Mouse (Mus musculus) small intestine, adult 2 months (tissue): Measurements from ENCODE around the gene Serpina1b. TPM values are rescaled to one million over a fixed set of nuclear protein-coding genes. Genes with fewer than 3 reads are reported as not detected.
"Not testable (repeated sequence)": the region's sequence is repeated elsewhere in the genome, so short reads cannot be mapped to it uniquely, and the experiment has no call there.

ENCODE experiments used
- H3K27ac ChIP-seq: fragments of 200-500 bp; 2 replicates; pipeline ENCODE4 v1.5.1; 2012; ENCODE audit warnings: low read depth, low read length, control low read depth, inconsistent platforms; ENCODE audit not compliant: insufficient read depth
- H3K27me3 ChIP-seq: fragments of 200-500 bp; 2 replicates; pipeline ENCODE4 v1.6.1; 2012; ENCODE audit warnings: mild to moderate bottlenecking, moderate library complexity, low read length, inconsistent platforms; ENCODE audit not compliant: control insufficient read depth, insufficient read depth
- H3K36me3 ChIP-seq: fragments of 200-500 bp; 2 replicates; pipeline ENCODE4 v1.6.1; 2012; ENCODE audit warnings: mild to moderate bottlenecking, low read length, control low read depth, inconsistent platforms; ENCODE audit not compliant: control insufficient read depth, insufficient read depth
- H3K4me1 ChIP-seq: fragments of 200-500 bp; 2 replicates; pipeline ENCODE4 v1.6.1; 2012; ENCODE audit warnings: low read length, inconsistent platforms, mixed read lengths; ENCODE audit not compliant: control insufficient read depth, insufficient read depth, insufficient read length
- H3K4me3 ChIP-seq: fragments of 200-500 bp; 2 replicates; pipeline ENCODE4 v1.5.1; 2012; ENCODE audit warnings: low read depth, mild to moderate bottlenecking, control low read depth, inconsistent platforms, low read length, moderate library complexity
- CTCF ChIP-seq: fragments of 200-500 bp; IDR thresholded peaks from 2 replicates; pipeline ENCODE4 v1.5.1; 2012; ENCODE audit warnings: low read depth, mild to moderate bottlenecking, control low read depth, inconsistent platforms, low read length, moderate library complexity, mixed read lengths; ENCODE audit not compliant: insufficient replicate concordance, insufficient read length; ENCODE audit errors: extremely low read depth
- POLR2A ChIP-seq: fragments of 200-500 bp; IDR thresholded peaks from 2 replicates; pipeline ENCODE4 v1.6.1; 2012; ENCODE audit warnings: low read depth, mild to moderate bottlenecking, control low read depth, inconsistent platforms, low read length, moderate library complexity
- WGBS: fragments of 180-500 bp; shearing (Covaris S2); methylation state at CpG from one replicate; pipeline ENCODE4 v1.1.7; 2018; 5-methylcytosine and 5-hydroxymethylcytosine counted together
- polyA plus RNA-seq: library from polyadenylated mRNA; depleted of rRNA; stranded (reverse); fragments of >200 nt; gene quantifications from 2 replicates; pipeline ENCODE4 v1.2.3, GENCODE M21; 2012; rRNA removed

Serpina1b gene
- polyA plus RNA-seq, 1 experiment = 7.9 TPM

GRCm38 (mm10) chr12:103683775-103684174, 146.4 kb downstream of the Serpina1b start:
- TF ChIP-seq CTCF (no peak), POLR2A (no peak)
- Histone ChIP-seq H3K4me1 (peaks cover 33% of the 10 kb centered on the region), H3K36me3 (no peaks in the 10 kb centered on the region), H3K4me3 (no peak overlapping the region), H3K27ac (no peak overlapping the region), H3K27me3 (no peaks in the 10 kb centered on the region)
- 55% methylated on average over 4 of the region's 4 CpGs for WGBS

GRCm38 (mm10) chr12:103681739-103682138, 148.4 kb downstream of the Serpina1b start:
- H3K4me3 ChIP-seq = no peak overlapping the region
- no peaks in the 10 kb centered on the region for H3K36me3 ChIP-seq
- no peak overlapping the region for H3K27ac ChIP-seq
- WGBS = 24% methylated on average over 2 of the region's 2 CpGs
- no peaks in the 10 kb centered on the region for H3K27me3 ChIP-seq
- TF ChIP-seq POLR2A = no peak
- TF ChIP-seq CTCF = no peak
- H3K4me1 ChIP-seq = peaks cover 15% of the 10 kb centered on the region

- 66% methylated on average over 2 of the region's 2 CpGs for whole genome bisulfite sequencing
- TF ChIP-seq CTCF = no peak
- TF ChIP-seq POLR2A = no peak
- H3K27ac ChIP-seq = no peak overlapping the region
Observed at GRCm38 (mm10) chr12:103681169-103681568, 149.0 kb downstream of the Serpina1b start.

GRCm38 (mm10) chr12:103679853-103680252, 150.3 kb downstream of the Serpina1b start:
- H3K4me3 ChIP-seq, H3K36me3 ChIP-seq: not testable (repeated sequence)
- 100% methylated on average over 1 of the region's 1 CpGs for WGBS

More at GRCm38 (mm10) chr12:103681169-103681568, 149.0 kb downstream of the Serpina1b start:
- Histone ChIP-seq H3K4me3 (no peak overlapping the region), H3K27me3 (no peaks in the 10 kb centered on the region), H3K4me1 (peaks cover 12% of the 10 kb centered on the region), H3K36me3 (no peaks in the 10 kb centered on the region)

More at GRCm38 (mm10) chr12:103679853-103680252, 150.3 kb downstream of the Serpina1b start:
- not testable (repeated sequence) for H3K27ac ChIP-seq, H3K27me3 ChIP-seq, H3K4me1 ChIP-seq

Other genes with a start within 250 kb of the Serpina1b start
- gene Serpina10, start 198.9 kb downstream of the Serpina1b start, polyA plus RNA-seq = 0.25 TPM in 1 of 2 replicates, not detected in the other
- gene Serpina6, start 173.2 kb downstream of the Serpina1b start, polyA plus RNA-seq = not detected in 2 replicates
- not detected in 2 replicates for gene Serpina16, start 154.2 kb downstream of the Serpina1b start, polyA plus RNA-seq
- gene Serpina1f, start 134.8 kb downstream of the Serpina1b start, polyA plus RNA-seq = 0.44 TPM in 1 of 2 replicates, not detected in the other
- gene Serpina1d, start 56.8 kb downstream of the Serpina1b start, polyA plus RNA-seq = not detected in 2 replicates
- gene Serpina1a, start 33.2 kb upstream of the Serpina1b start, polyA plus RNA-seq = 0.48 and 0.90 TPM in 2 replicates
- 0.20 and 0.84 TPM in 2 replicates for gene Serpina1c, start 74.5 kb upstream of the Serpina1b start, polyA plus RNA-seq
- 0.55 and 0.84 TPM in 2 replicates for gene Serpina1e, start 128.6 kb upstream of the Serpina1b start, polyA plus RNA-seq
- gene Serpina11, start 159.6 kb upstream of the Serpina1b start, polyA plus RNA-seq = 0.08 and 0.17 TPM in 2 replicates
- gene Serpina9, start 183.4 kb upstream of the Serpina1b start, polyA plus RNA-seq = 0.13 TPM in 1 of 2 replicates, not detected in the other
- not detected in 2 replicates for gene Serpina12, start 214.1 kb upstream of the Serpina1b start, polyA plus RNA-seq